Mouse (Mus musculus) lung, postnatal 0 days (tissue): ENCODE data around the gene Ttpal. TPM values are rescaled to one million over a fixed set of nuclear protein-coding genes. Genes with fewer than 3 reads are reported as not detected.
A peak's percentile ranks its signal among the peaks of the same experiment; 100 is the strongest.

Experiments used
- ATAC-seq: fragments of 200-750 bp; cut with Nextera tagmentation; 2 replicates; pipeline ENCODE4 v1.8.0; 2017; ENCODE audit warnings: moderate library complexity
- DNase-seq: peaks from one replicate; pipeline ENCODE4 v3.0.0-alpha.2; 2016; ENCODE audit warnings: low spot score
- H3K27ac ChIP-seq: fragments of 300-500 bp; sonication (generic); 2 replicates; pipeline ENCODE4 v1.5.1; 2014; ENCODE audit warnings: antibody characterized with exemption, mild to moderate bottlenecking, low read length, mixed read lengths
- H3K27me3 ChIP-seq: fragments of 300-500 bp; sonication (generic); replicated peaks from 2 replicates; pipeline ENCODE4 v1.6.1; 2014; ENCODE audit warnings: low read length, mixed read lengths; ENCODE audit not compliant: insufficient read depth
- H3K36me3 ChIP-seq: fragments of 300-500 bp; sonication (generic); 2 replicates; pipeline ENCODE4 v1.6.1; 2014; ENCODE audit warnings: low read length, mixed read lengths; ENCODE audit not compliant: insufficient read depth
- H3K4me1 ChIP-seq: fragments of 300-500 bp; sonication (generic); 2 replicates; pipeline ENCODE4 v1.6.1; 2014; ENCODE audit warnings: antibody characterized with exemption, low read depth, low read length, mixed read lengths; ENCODE audit not compliant: insufficient read depth
- H3K4me2 ChIP-seq: fragments of 300-500 bp; sonication (generic); replicated peaks from 2 replicates; pipeline ENCODE4 v1.6.1; 2014; ENCODE audit warnings: low read depth, mild to moderate bottlenecking, low read length, moderate library complexity, mixed read lengths
- H3K4me3 ChIP-seq: fragments of 300-500 bp; sonication (generic); 2 replicates; pipeline ENCODE4 v1.5.1; 2014; ENCODE audit warnings: low read depth, low read length
- H3K9ac ChIP-seq: fragments of 300-500 bp; sonication (generic); replicated peaks from 2 replicates; pipeline ENCODE4 v1.6.1; 2014; ENCODE audit warnings: low read depth, mild to moderate bottlenecking
- H3K9me3 ChIP-seq: fragments of 300-500 bp; sonication (generic); 2 replicates; pipeline ENCODE4 v1.6.1; 2016; ENCODE audit warnings: low read length, mixed read lengths
- CTCF ChIP-seq: IDR thresholded peaks from 2 replicates; pipeline ENCODE4 v1.5.1; 2016; ENCODE audit warnings: antibody characterized with exemption, mild to moderate bottlenecking
- EP300 ChIP-seq: IDR thresholded peaks from 2 replicates; pipeline ENCODE4 v1.6.1; 2016; ENCODE audit warnings: antibody characterized with exemption, mild to moderate bottlenecking, control low read depth
- WGBS: fragments of 180-500 bp; shearing (Covaris S2); extraction: QIAGEN DNeasy Blood & Tissue Kit; methylation state at CpG from one replicate; pipeline ENCODE4 v1.1.7; 2014; 5-methylcytosine and 5-hydroxymethylcytosine counted together
- polyA plus RNA-seq: library from polyadenylated mRNA; unstranded; fragments of >200 nt; fragmentation: Nextera tagmentation; extraction: Ambion mirVana; gene quantifications from 2 replicates; pipeline ENCODE4 v1.2.1, GENCODE M21; 2015

The Ttpal gene
- polyA plus RNA-seq, 1 experiment from 2014 or later: 20.0 TPM

GRCm38 (mm10) chr2:163659431-163659830, 57.3 kb downstream of the Ttpal start:
- no peaks in the 10 kb centered on the region for H3K36me3 ChIP-seq
- H3K27me3 ChIP-seq: no peaks in the 10 kb centered on the region
- peak overlapping the region; percentile 80; the same call in 1 of the 2 replicates for H3K4me3 ChIP-seq
- no peaks in the 10 kb centered on the region for H3K9me3 ChIP-seq
- H3K4me1 ChIP-seq: peaks cover 2% of the 10 kb centered on the region; the same call in 1 of the 2 replicates
- H3K27ac ChIP-seq: peak overlapping the region; percentile 78; the same call in 1 of the 2 replicates
- H3K9ac ChIP-seq: no peak overlapping the region
- WGBS: 75% methylated on average over 12 of the region's 12 CpGs
- peak overlapping the region; percentile 60; the same call in 1 of the 2 replicates for H3K4me2 ChIP-seq
- DNase-seq (no peak), ATAC-seq (no peak)
- TF ChIP-seq CTCF (no peak), EP300 (no peak)

- no peak for ATAC-seq
- Histone ChIP-seq H3K9me3 (no peaks in the 10 kb centered on the region), H3K9ac (no peak overlapping the region), H3K4me3 (no peak overlapping the region), H3K4me2 (no peak overlapping the region), H3K27me3 (no peaks in the 10 kb centered on the region), H3K4me1 (peaks cover 2% of the 10 kb centered on the region; the same call in 1 of the 2 replicates), H3K36me3 (no peaks in the 10 kb centered on the region), H3K27ac (no peak overlapping the region)
- no peak for DNase-seq
- no peak for TF ChIP-seq EP300
- TF ChIP-seq CTCF: no peak
- 78% methylated on average over 5 of the region's 5 CpGs for WGBS
Observed at GRCm38 (mm10) chr2:163660103-163660701, 58.1 kb downstream of the Ttpal start.

- 59% methylated on average over 6 of the region's 6 CpGs for WGBS
- no peak for ATAC-seq
- TF ChIP-seq CTCF: no peak
- TF ChIP-seq EP300: no peak
- H3K4me2 ChIP-seq: no peak overlapping the region
- H3K4me1 ChIP-seq: peaks cover 2% of the 10 kb centered on the region; the same call in 1 of the 2 replicates
- H3K4me3 ChIP-seq: no peak overlapping the region
- H3K9ac ChIP-seq: no peak overlapping the region
- no peaks in the 10 kb centered on the region for H3K9me3 ChIP-seq
- no peaks in the 10 kb centered on the region for H3K36me3 ChIP-seq
- H3K27me3 ChIP-seq: no peaks in the 10 kb centered on the region
- no peak for DNase-seq
- no peak overlapping the region for H3K27ac ChIP-seq
Observed at GRCm38 (mm10) chr2:163661371-163661850, 59.3 kb downstream of the Ttpal start.

- H3K4me2 ChIP-seq: no peak overlapping the region
- H3K9ac ChIP-seq: no peak overlapping the region
- TF ChIP-seq EP300 (no peak), CTCF (no peak)
- no peaks in the 10 kb centered on the region for H3K36me3 ChIP-seq
- ATAC-seq (no peak), DNase-seq (no peak)
- 96% methylated on average over 5 of the region's 5 CpGs for WGBS
- no peak overlapping the region for H3K27ac ChIP-seq
- no peaks in the 10 kb centered on the region for H3K9me3 ChIP-seq
- H3K4me3 ChIP-seq: no peak overlapping the region
- no peaks in the 10 kb centered on the region for H3K27me3 ChIP-seq
- peaks cover 2% of the 10 kb centered on the region; the same call in 1 of the 2 replicates for H3K4me1 ChIP-seq
Observed at GRCm38 (mm10) chr2:163662076-163662475, 60.0 kb downstream of the Ttpal start.

GRCm38 (mm10) chr2:163662698-163663221, 60.6 kb downstream of the Ttpal start:
- TF ChIP-seq CTCF: no peak
- TF ChIP-seq EP300: no peak
- Histone ChIP-seq H3K9ac (no peak overlapping the region), H3K9me3 (no peaks in the 10 kb centered on the region), H3K4me3 (no peak overlapping the region), H3K27ac (no peak overlapping the region), H3K36me3 (no peaks in the 10 kb centered on the region), H3K27me3 (no peaks in the 10 kb centered on the region), H3K4me2 (no peak overlapping the region), H3K4me1 (peaks cover 2% of the 10 kb centered on the region; the same call in 1 of the 2 replicates)
- 81% methylated on average over 2 of the region's 2 CpGs for WGBS
- DNase-seq: no peak
- ATAC-seq: no peak

GRCm38 (mm10) chr2:163663930-163664329, 61.8 kb downstream of the Ttpal start:
- Histone ChIP-seq H3K9ac (no peak overlapping the region), H3K9me3 (no peaks in the 10 kb centered on the region), H3K4me2 (no peak overlapping the region), H3K27me3 (no peaks in the 10 kb centered on the region), H3K27ac (no peak overlapping the region), H3K4me3 (no peak overlapping the region), H3K36me3 (no peaks in the 10 kb centered on the region), H3K4me1 (peaks cover 2% of the 10 kb centered on the region; the same call in 1 of the 2 replicates)
- ATAC-seq: no peak; the same call in 1 of the 2 replicates
- TF ChIP-seq EP300: no peak
- no peak for TF ChIP-seq CTCF
- DNase-seq: no peak
- WGBS: 70% methylated on average over 3 of the region's 3 CpGs
